Mouse (Mus musculus) ES-E14 (cell line): Measurements from ENCODE around the gene Col23a1. TPM values are rescaled to one million over a fixed set of nuclear protein-coding genes. Genes with fewer than 3 reads are reported as not detected.

Source experiments
- DNase-seq: peaks from one replicate; pipeline ENCODE4 v3.0.0-alpha.2; 2013; ENCODE audit warnings: low read depth, low spot score
- H3K27ac ChIP-seq: 2 replicates; pipeline ENCODE4 v1.5.1; 2012; ENCODE audit warnings: low read depth, mild to moderate bottlenecking, low read length, moderate library complexity, mixed read lengths; ENCODE audit not compliant: poor library complexity, insufficient read depth, severe bottlenecking
- H3K36me3 ChIP-seq: 2 replicates; pipeline ENCODE4 v1.6.1; 2012; ENCODE audit warnings: mild to moderate bottlenecking, low read length, moderate library complexity, mixed read lengths; ENCODE audit not compliant: control insufficient read depth, poor library complexity, insufficient read depth, severe bottlenecking
- H3K4me1 ChIP-seq, 2 experiments: fragments of 150-350 bp in 1 of 2; sonication (generic) in 1 of 2; 2 replicates each; pipeline ENCODE4 v1.6.1; 2012; ENCODE audit warnings: low read length in 2 of 2, mild to moderate bottlenecking in 1 of 2, mixed read lengths in 1 of 2; ENCODE audit not compliant: control insufficient read depth in 2 of 2, insufficient read depth in 2 of 2, poor library complexity in 1 of 2
- H3K4me3 ChIP-seq, 2 experiments: fragments of 150-350 bp in 1 of 2; sonication (generic) in 1 of 2; 2 replicates each; pipeline ENCODE4 v1.5.1; 2012; ENCODE audit warnings: low read length in 2 of 2, low read depth in 1 of 2, mild to moderate bottlenecking in 1 of 2, mixed read lengths in 1 of 2; ENCODE audit not compliant: insufficient read depth in 1 of 2, poor library complexity in 1 of 2, severe bottlenecking in 1 of 2
- H3K9ac ChIP-seq: 2 replicates; pipeline ENCODE4 v1.6.1; 2012; ENCODE audit warnings: low read depth, mild to moderate bottlenecking, low read length, mixed read lengths; ENCODE audit not compliant: poor library complexity, insufficient read depth, severe bottlenecking
- H3K9me3 ChIP-seq: fragments of 150-350 bp; sonication (generic); 2 replicates; pipeline ENCODE4 v1.6.1; 2012; ENCODE audit warnings: low read depth, mild to moderate bottlenecking, low read length; ENCODE audit not compliant: control insufficient read depth, insufficient read depth
- CHD2 ChIP-seq: IDR thresholded peaks from 2 replicates; pipeline ENCODE4 v1.6.1; 2014; ENCODE audit warnings: mild to moderate bottlenecking, low read depth, low read length, inconsistent platforms
- HCFC1 ChIP-seq: IDR thresholded peaks from 2 replicates; pipeline ENCODE4 v1.6.1; 2012; ENCODE audit warnings: low read length, inconsistent platforms, borderline replicate concordance; ENCODE audit not compliant: insufficient read depth
- MAFK ChIP-seq: IDR thresholded peaks from 2 replicates; pipeline ENCODE4 v1.6.1; 2014; ENCODE audit warnings: mild to moderate bottlenecking, low read depth, low read length, inconsistent platforms; ENCODE audit not compliant: insufficient read depth
- ZC3H11A ChIP-seq: IDR thresholded peaks from 2 replicates; pipeline ENCODE4 v1.6.1; 2012; ENCODE audit warnings: low read depth, mild to moderate bottlenecking, inconsistent platforms, low read length, borderline replicate concordance
- ZNF384 ChIP-seq: IDR thresholded peaks from 2 replicates; pipeline ENCODE4 v1.6.1; 2012; ENCODE audit warnings: low read depth, low read length, inconsistent platforms
- in situ Hi-C, 2 experiments: fragments of 600-800 bp; cut with MboI; formaldehyde crosslinking; loops; one replicate each; pipeline ENCODE4 v1.15.1; 2025; ENCODE audit warnings: low sequenced_read_pairs in 2 of 2, inconsistent platforms in 1 of 2; ENCODE audit not compliant: unreplicated experiment in 2 of 2
- total RNA-seq: library from RNA; depleted of rRNA; stranded (reverse); fragments of 300-350 nt; gene quantifications from 2 replicates; pipeline ENCODE4 v1.2.3, GENCODE M21; 2012

Gene Col23a1
- total RNA-seq, 1 experiment: 0.40 TPM

GRCm38 (mm10) chr11:51315991-51316810 lies 26.5 kb downstream of the Col23a1 start:
- Histone ChIP-seq H3K36me3 (no peaks in the 10 kb centered on the region), H3K9ac (no peak overlapping the region), H3K9me3 (no peaks in the 10 kb centered on the region), H3K27ac (no peak overlapping the region; the same call in 1 of the 2 replicates), H3K4me3 (no peak overlapping the region), H3K4me1 (no peaks in the 10 kb centered on the region)
- DNase-seq: no peak
- TF ChIP-seq ZNF384 (no peak), ZC3H11A (no peak), MAFK (no peak), HCFC1 (no peak), CHD2 (no peak)
- in situ Hi-C loops: no loop called here

GRCm38 (mm10) chr11:51320609-51321008 lies 30.9 kb downstream of the Col23a1 start:
- no peak overlapping the region for H3K9ac ChIP-seq
- H3K4me3 ChIP-seq: no peak overlapping the region
- no peaks in the 10 kb centered on the region for H3K4me1 ChIP-seq
- no peak overlapping the region for H3K27ac ChIP-seq
- in situ Hi-C loops: no loop called here
- H3K36me3 ChIP-seq: no peaks in the 10 kb centered on the region
- TF ChIP-seq ZC3H11A (no peak), MAFK (no peak), ZNF384 (no peak), HCFC1 (no peak), CHD2 (no peak)
- DNase-seq: no peak
- H3K9me3 ChIP-seq: no peaks in the 10 kb centered on the region

- H3K9ac ChIP-seq: no peak overlapping the region
- no peaks in the 10 kb centered on the region for H3K4me1 ChIP-seq
- no peaks in the 10 kb centered on the region for H3K9me3 ChIP-seq
- in situ Hi-C loops: no loop called here
- no peak for DNase-seq
- no peak for TF ChIP-seq HCFC1
- TF ChIP-seq CHD2: no peak
- TF ChIP-seq ZNF384: no peak
- no peak for TF ChIP-seq MAFK
- TF ChIP-seq ZC3H11A: no peak
- H3K27ac ChIP-seq: no peak overlapping the region
- no peak overlapping the region for H3K4me3 ChIP-seq
- H3K36me3 ChIP-seq: no peaks in the 10 kb centered on the region
Observed at GRCm38 (mm10) chr11:51326908-51327307, 37.2 kb downstream of the Col23a1 start.

- DNase-seq: no peak
- in situ Hi-C loops: no loop called here
Observed at GRCm38 (mm10) chr11:51328387-51328942, 38.7 kb downstream of the Col23a1 start.

More at GRCm38 (mm10) chr11:51328387-51328942, 38.7 kb downstream of the Col23a1 start:
- Histone ChIP-seq H3K9me3 (no peaks in the 10 kb centered on the region), H3K9ac (no peak overlapping the region), H3K36me3 (no peaks in the 10 kb centered on the region), H3K27ac (no peak overlapping the region), H3K4me1 (no peaks in the 10 kb centered on the region), H3K4me3 (no peak overlapping the region)
- TF ChIP-seq HCFC1 (no peak), ZC3H11A (no peak), CHD2 (no peak)
